Mouse (Mus musculus) spleen, postnatal 10 days (tissue): ENCODE results near the gene Gcc2.
"Not testable (repeated sequence)": the region's sequence is repeated elsewhere in the genome, so short reads cannot be mapped to it uniquely, and the experiment has no call there.

Source experiments
- DNase-seq, 2 experiments: peaks; one replicate each; pipeline ENCODE4 v3.0.0; 2021 to 2022; ENCODE audit warnings: low spot score in 2 of 2

Gene Gcc2

DNA sequence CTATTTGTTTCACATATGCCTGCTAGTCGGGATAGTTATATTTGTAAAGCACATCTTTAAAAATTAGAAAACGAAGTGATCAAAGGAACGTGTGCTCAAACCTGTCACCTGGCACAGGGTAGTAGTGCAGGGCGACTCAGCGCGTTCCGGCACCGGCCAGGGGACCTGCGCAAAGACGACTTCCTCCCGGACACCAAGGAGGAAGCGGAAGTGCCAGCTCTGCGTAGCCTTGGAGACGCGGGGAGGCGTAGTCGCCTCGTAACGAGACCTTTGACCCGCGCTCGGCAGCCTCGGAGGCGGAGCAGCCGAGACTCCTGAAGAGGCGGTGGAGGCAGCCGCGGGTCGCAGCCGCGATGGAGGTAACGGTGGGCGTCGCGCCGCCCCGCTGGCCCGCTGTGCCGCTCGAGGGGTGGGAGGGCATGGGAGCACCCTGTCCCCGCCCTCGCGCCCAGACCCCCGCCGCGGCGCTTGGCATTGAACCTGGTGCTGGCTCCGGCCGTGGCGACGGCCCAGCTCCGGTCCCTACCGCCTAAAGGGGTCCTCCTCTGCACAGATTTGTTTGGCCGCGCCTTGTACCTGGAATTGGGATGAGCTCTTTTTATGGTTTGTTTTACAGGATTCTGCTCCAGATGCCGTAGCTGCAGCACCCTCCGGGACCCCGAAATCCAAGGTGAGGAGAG is at the start of gene Gcc2:
Gcc2 (plus strand) TSS at position 285 of the 680 bp plus-strand sequence.
- DNase-seq = peak; percentile 70 to 93

DNA sequence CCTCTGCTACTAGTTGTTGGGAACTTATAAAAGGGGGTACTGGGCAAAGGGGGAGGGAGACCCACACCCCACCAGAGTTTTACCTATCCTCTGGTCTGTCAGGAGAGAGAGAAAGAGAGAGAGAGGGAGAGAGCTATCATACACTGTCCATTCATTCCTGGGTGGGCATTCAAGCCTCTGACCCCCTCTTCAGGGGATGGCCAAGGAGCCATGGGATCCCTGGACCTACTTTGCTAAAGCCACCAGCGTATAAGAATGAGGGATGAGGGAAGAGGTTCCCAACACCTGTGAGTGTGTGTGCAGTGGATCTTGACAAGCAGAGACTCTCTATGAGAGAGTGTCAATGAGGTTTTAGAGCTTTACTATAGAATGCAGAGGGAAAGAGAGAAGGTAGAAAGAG is 49.3 kb upstream of the Gcc2 start:
- no peak for DNase-seq

DNA sequence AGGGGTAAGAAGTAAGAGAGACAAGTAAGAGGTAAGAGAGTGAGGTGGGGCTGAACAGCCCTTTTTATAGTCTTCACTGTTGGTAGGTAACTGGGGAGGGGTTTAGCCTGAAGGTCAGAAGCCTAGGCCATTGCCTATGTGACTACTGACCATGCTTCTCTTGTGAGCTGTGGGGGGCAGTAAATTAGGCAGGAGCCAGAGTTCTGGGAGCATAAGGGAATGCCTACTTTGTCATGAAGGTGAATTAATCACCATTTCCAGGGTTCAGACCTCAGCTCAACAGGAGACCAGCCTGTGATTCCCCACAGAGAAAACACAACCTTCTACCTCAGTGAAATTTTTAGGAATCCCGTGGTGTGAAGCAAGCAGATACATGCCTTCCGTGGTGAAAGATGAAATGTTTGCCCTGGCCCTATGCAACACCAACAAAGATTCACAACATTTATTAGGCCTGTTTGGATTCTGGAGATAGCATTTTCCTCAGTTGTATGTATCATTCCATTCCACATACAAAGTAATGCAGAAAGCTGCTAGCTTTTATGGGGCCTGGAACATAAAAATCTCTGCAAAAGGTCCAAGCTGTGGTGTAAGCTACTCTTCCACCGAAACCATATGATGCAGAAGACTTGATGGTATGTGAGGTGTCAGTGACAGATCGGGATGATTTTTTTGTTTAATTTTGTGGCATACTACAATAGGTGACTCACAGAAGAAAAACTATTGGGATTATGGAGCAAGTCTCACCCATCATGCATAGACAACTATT is 48.5 kb upstream of the Gcc2 start:
- no peak for DNase-seq

- no peak for DNase-seq
Observed at GRCm38 (mm10) chr10:58209710-58210467, 45.4 kb upstream of the Gcc2 start.

DNA sequence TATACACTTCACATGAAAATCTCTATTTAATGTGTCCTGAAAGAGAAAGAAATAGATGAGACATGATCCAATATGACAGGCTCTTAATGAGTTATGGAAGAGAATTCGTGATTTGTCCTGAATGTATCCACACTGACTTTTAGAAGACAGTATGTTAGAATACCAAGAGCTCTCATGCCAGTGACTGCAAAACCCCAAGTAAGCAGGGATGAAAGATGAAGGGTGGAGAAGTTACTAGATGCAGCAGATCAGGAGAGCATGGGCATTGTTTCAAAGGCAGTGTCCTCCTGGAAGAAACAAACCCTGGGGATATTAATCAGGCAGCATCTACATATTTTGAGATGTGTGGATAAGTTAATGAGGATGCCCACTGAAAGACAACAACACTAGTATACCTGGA is 44.8 kb upstream of the Gcc2 start:
- DNase-seq = no peak

DNA sequence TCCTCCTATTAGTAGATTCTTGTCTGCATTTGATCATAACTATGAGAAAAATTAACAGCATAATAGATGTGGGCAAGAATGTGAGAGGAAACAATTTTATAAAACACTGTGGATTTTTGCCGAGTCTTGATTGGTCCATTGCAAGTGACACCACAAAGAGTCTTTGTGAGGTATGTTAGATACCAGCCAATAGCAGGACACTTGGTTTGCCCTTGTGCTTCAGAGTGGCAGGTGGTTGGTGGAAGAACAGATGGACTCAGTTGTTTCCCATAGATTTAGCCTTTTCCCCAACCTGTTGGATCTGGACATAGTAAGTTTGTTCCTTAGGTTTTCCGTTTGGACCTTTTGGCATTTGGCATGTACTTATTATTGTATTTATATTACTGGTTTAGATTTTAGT is 44.1 kb upstream of the Gcc2 start:
- no peak for DNase-seq

- no peak for DNase-seq
Observed at GRCm38 (mm10) chr10:58212230-58212629, 43.1 kb upstream of the Gcc2 start.

DNA sequence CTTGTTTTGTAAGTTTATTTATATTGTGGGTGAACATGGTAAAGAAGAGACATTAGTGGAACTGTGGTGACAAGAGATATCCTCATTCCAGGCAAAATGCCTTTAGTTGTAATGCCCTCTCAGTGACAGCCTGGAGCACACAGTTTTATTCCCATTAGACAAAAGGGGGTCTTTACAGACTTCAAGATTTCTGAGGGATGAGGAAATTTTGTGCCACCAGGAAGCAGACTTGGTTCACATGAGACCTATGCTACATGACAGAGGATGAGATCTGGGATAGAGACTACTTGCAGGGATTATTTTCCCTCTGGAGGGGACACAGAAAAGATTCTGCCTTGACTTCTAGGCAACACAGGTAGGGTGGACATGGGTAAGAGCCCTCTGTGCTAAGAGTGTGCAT is 40.8 kb upstream of the Gcc2 start:
- DNase-seq = no peak

GRCm38 (mm10) chr10:58214934-58215333 is 40.4 kb upstream of the Gcc2 start:
- DNase-seq = no peak

GRCm38 (mm10) chr10:58215353-58215752 is 39.9 kb upstream of the Gcc2 start:
- DNase-seq = no peak

GRCm38 (mm10) chr10:58217366-58217765 is 37.9 kb upstream of the Gcc2 start:
- DNase-seq = no peak

- peak in 1 of 2 experiments; percentile 63 for DNase-seq
Observed at GRCm38 (mm10) chr10:58220726-58221125, 34.6 kb upstream of the Gcc2 start.

- DNase-seq = peak in 1 of 2 experiments; percentile 45
Observed at GRCm38 (mm10) chr10:58221571-58221970, 33.7 kb upstream of the Gcc2 start.

- not testable (repeated sequence) for DNase-seq
Observed at GRCm38 (mm10) chr10:58223161-58223560, 32.1 kb upstream of the Gcc2 start.

DNA sequence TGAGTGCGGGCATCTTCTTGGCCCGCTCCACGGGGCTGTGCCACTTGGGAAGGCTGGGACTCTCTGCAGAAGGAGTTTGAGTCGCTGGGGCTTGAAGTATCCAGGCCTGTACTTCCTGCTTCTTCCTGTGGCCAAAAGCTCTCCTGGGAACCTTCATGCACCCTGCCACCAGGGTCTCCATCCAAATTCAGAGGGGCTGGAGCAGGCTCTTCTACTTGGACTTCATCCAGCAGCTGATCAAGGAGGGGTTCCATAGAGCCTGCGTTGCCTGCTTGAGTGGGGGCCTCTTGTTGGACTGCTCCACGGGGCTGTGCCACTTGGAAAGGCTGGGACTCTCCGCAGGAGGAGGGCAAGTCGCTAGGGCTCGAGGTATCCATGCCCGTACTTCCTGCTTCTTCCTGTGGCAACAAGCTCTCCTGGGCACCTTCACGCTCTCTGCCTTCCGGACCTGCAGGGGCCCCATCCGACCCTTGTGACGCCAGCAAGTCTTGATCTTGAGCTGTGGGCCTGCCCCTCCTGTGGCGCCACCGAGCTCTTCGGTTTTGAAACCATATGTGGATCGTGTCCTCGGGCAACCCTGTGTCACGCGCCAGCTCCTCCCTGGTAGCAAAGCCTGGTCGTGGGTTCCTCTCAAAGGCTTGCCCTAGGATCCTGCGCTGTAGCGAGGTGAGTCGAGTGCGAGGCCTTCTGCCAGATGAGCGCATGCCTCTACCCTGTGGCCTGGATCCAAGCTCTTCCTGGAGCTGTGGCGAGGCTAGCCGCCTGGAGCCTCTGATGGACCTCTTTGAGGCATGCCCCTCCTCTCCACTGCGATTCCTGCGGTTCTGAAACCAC is 31.1 kb upstream of the Gcc2 start:
- peak; percentile 67 to 73 for DNase-seq

GRCm38 (mm10) chr10:58224827-58225785 is 30.2 kb upstream of the Gcc2 start, which contains the start of gene AW822073:
Gene AW822073 (minus strand): TSS chr10:58224930.
- DNase-seq = peak; percentile 48 to 54

DNA sequence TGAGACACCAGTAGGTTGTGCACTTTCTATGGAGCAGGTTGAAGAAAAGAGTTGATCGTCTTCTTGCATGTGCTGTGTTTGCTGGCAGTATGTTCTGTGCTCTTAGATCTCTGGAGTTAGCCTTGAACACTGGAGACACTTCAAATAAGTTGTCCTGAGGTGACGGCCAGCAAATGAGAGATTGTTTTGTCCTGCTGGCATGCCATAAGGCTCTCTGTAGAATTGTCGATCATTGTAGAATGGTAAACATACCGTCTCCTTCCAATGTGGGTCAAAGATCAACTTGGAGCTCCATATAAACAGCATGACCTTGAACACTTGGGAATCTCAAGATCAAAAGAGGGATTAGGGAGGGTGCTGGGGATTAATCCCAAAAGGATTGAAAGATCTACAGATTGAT is 28.9 kb upstream of the Gcc2 start:
- not testable (repeated sequence) for DNase-seq

GRCm38 (mm10) chr10:58227798-58228197 is 27.5 kb upstream of the Gcc2 start:
- peak in 1 of 2 experiments; percentile 44 for DNase-seq

DNA sequence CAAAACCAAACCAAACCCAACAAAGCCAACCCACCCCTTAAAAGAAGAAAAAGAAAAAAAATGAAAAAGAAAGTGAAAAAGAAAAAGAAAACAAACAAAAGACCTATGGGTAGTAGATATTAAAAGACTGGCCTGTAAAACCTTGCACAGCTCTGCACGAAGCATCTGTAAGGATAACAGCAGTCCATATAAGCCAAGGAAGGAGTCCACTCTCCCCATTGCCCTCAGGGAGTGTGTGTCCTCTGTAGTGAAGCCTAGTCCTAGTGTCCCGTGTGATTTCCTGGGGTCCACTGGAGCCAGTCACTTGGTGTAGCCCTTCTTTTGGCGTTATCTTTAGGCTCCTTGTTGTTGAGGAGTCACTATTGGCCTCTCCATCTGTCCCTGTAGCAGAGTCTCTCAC is 25.3 kb upstream of the Gcc2 start:
- not testable (repeated sequence) for DNase-seq

GRCm38 (mm10) chr10:58231088-58231487 is 24.2 kb upstream of the Gcc2 start:
- peak in 1 of 2 experiments; percentile 51 for DNase-seq
